Mouse (Mus musculus): ENCODE measurements around the gene Tyrp1.

DNA sequence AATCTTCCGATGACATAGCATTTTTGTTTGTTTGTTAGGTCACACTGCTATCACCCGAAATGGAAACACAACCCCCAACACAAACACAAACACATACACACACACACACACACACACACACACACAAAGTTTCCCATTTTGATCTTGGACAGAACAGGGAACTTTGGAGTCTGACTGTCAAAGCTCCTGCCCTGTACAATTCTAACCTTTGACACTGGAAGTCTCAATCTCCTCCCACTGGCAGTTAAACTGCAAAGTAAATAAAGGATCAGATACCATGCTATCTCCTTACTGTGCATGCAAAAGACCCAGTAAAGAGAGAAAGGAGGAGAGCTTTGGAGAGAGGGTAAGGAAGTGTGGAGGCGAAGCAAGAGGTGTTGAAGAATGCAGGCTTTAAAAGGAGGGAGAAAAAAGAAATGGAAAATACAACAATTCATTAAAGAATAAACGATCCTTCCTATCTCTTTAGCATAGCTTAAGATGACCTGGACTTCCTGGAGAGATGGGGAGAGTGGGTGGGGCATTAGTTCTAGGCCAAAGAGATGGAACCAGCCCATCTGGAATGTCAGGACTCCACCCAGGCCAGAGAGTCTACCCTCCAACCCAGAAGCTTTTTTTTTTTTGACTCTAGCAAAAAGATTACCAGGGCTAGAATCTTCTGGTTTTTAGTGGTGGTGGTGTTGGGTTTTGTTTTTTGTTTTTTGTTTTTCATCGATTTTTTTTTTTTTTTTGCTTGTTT, 40.4 kb downstream of the Tyrp1 start:
- TF ChIP-seq POLR2A (IDR thresholded peaks at IDR 0.05; ENCODE audit: extremely low read depth, insufficient read depth, low read length): no peak
- no peak for TF ChIP-seq CTCF (IDR thresholded peaks at IDR 0.05; ENCODE audit: extremely low read depth, insufficient read depth, low read length)

Measured in cortical plate, adult 2 months (tissue).